Mouse (Mus musculus) small intestine, adult 2 months (tissue): ENCODE results near the gene Timp2.

ENCODE experiments used
- CTCF ChIP-seq: fragments of 200-500 bp; IDR thresholded peaks from 2 replicates; pipeline ENCODE4 v1.5.1; 2012; ENCODE audit warnings: low read depth, mild to moderate bottlenecking, control low read depth, inconsistent platforms, low read length, moderate library complexity, mixed read lengths; ENCODE audit not compliant: insufficient replicate concordance, insufficient read length; ENCODE audit errors: extremely low read depth
- POLR2A ChIP-seq: fragments of 200-500 bp; IDR thresholded peaks from 2 replicates; pipeline ENCODE4 v1.6.1; 2012; ENCODE audit warnings: low read depth, mild to moderate bottlenecking, control low read depth, inconsistent platforms, low read length, moderate library complexity

- TF ChIP-seq CTCF: no peak
- no peak for TF ChIP-seq POLR2A
These were observed 89.4 kb downstream of the Timp2 start for GRCm38 (mm10) chr11:118266044-118266665.
